Comparison of ENCODE assay signal across 8 mouse cellular contexts in the genomic region with DNA sequence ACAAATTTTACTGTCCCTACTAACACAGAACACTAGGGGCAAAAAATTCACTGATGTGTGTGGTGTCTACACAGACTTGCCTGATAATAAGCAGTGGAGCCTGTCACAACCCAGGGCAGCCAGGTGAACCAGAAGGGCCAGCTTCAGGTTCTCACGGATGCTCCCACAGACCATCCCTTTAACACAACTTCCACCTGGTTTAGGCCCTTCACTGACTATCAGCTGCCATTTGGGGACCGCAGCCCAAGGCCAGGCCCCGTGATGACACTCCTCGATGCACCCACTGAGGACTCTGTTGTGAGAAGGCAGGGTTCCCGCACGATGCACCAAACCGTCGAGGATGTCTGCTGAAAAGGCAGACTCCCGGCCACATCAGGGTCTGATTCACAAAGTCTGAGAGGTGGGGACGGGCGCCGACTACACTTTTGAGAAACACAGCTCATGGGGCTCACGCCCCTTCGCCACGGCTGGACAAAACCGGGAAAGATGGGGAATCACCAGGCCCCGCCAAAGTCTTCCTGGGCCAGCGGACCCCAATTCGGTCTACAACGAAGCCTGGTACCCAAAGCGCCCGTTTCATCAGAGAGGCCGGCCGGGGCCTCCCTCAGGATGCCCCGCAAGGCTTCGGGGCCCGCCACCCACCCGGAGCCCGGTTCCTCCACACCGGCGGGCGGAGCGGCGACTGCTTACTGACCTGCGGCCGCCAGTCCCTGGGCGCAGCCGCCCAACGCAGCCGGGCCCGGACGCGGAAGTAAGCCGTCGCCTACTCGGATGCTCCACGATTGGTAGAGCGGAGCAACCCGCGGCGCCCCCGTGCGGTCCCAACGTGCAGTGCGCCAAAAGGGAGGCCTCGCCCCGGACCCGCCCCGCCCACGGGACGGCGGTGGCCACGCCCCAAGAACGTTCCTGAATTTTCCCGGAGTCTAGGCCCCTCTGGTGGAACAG. TPM values are rescaled to one million over a fixed set of nuclear protein-coding genes. Genes with fewer than 3 reads are reported as not detected.
DNase-seq lines count a peak whose midpoint lies in the region; ATAC-seq and TF ChIP-seq lines count a peak whose summit lies in the region.

No protein-coding gene starts in this region.

- WGBS in hindbrain, postnatal 0 days = under 1% methylated on average over 65 of the region's 65 CpGs

- H3K27me3 ChIP-seq in hindbrain, postnatal 0 days (ENCODE audit: insufficient read depth, low read length) = no peaks in the 10 kb centered on the region

- H3K36me3 ChIP-seq in hindbrain, postnatal 0 days (ENCODE audit: insufficient read depth, low read length) = peaks cover 1% of the 10 kb centered on the region; the same call in 1 of the 2 replicates

- peak overlapping the region; percentile 86 for H3K4me2 ChIP-seq in hindbrain, postnatal 0 days (ENCODE audit: low read depth, low read length)

- peak overlapping the region; percentile 95 for H3K4me3 ChIP-seq in gastrocnemius, adult 2 months
- H3K4me3 ChIP-seq in hindbrain, postnatal 0 days (ENCODE audit: low read length) = peak overlapping the region; percentile 75
- H3K4me3 ChIP-seq in left cerebral cortex, adult 2 months = peak overlapping the region; percentile 70

- DNase-seq in WW6 (ENCODE audit: low read depth, low spot score) = peak; percentile 73
- peak; percentile 99 for DNase-seq in cerebellum, postnatal 4 days (ENCODE audit: low spot score in 2 of 2)
- peak; percentile 98 for DNase-seq in gastrocnemius, adult 2 months
- peak; percentile 96 for DNase-seq in hindbrain, postnatal 0 days (ENCODE audit: low spot score)
- peak; percentile 96 to 98 for DNase-seq in left cerebral cortex, adult 2 months (ENCODE audit: extremely low spot score in 1 of 2, low spot score in 2 of 2)
- DNase-seq in right cerebral cortex, adult 2 months (ENCODE audit: low spot score in 2 of 2) = peak; percentile 96 to 97
- DNase-seq in urinary bladder, postnatal 14 days (ENCODE audit: low spot score) = peak; percentile 98

- TF ChIP-seq CTCF in gastrocnemius, adult 2 months (IDR thresholded peaks at IDR 0.05) = peak; percentile 87
- TF ChIP-seq CTCF in hindbrain, postnatal 0 days (IDR thresholded peaks at IDR 0.05; ENCODE audit: low read depth) = peak; percentile 67
- TF ChIP-seq CTCF in left cerebral cortex, adult 2 months (IDR thresholded peaks at IDR 0.05) = peak; percentile 89

- peaks cover 5% of the 10 kb centered on the region; the same call in 1 of the 2 replicates for H3K4me1 ChIP-seq in hindbrain, postnatal 0 days (ENCODE audit: insufficient read depth, low read length)

- H3K27ac ChIP-seq in gastrocnemius, adult 2 months = peak overlapping the region; percentile 93
- H3K27ac ChIP-seq in hindbrain, postnatal 0 days = peak overlapping the region; percentile 88
- peak overlapping the region; percentile 85 for H3K27ac ChIP-seq in left cerebral cortex, adult 2 months

- ATAC-seq in hindbrain, postnatal 0 days = peak; percentile 98
- peak; percentile 99 for ATAC-seq in megakaryocyte, adult 5-6 weeks (ENCODE audit: poor library complexity, severe bottlenecking)

- no peaks in the 10 kb centered on the region for H3K9me3 ChIP-seq in hindbrain, postnatal 0 days (ENCODE audit: low read length)

- intact Hi-C loops in gastrocnemius, adult 2 months (cut with DNase I) = loop anchor here (5.0 kb wide), 1 partner anchor 542 kb away; no protein-coding TSS in a partner anchor
- intact Hi-C loops in left cerebral cortex, adult 2 months (cut with DNase I) = loop anchor here (1.0 to 10.0 kb wide), 5 partner anchors 26 to 542 kb away; partner anchors contain the start of genes Aox1 and Sgo2a

- peak overlapping the region; percentile 83 for H3K9ac ChIP-seq in hindbrain, postnatal 0 days (replicated peaks; ENCODE audit: low read length)

RNA-seq across cellular contexts. Expression of gene Sgo2a, which starts 26.2 kb away (rescaled TPM):
- total RNA-seq in gastrocnemius, adult 2 months (2021) = under 1 TPM; 0.13 to 0.56 TPM
- total RNA-seq in hindbrain, postnatal 0 days (2014; rRNA removed) = 3.5 TPM in 2 replicates
- 2.8 and 4.0 TPM in 2 replicates for polyA plus RNA-seq in hindbrain, postnatal 0 days (2015; fragmentation: Nextera tagmentation; extraction: Ambion mirVana)
- under 1 TPM; 0.35 to 0.54 TPM for total RNA-seq in left cerebral cortex, adult 2 months (2021)
- 40.0 and 40.6 TPM in 2 replicates for total RNA-seq in megakaryocyte, adult 5-6 weeks (2015)
- total RNA-seq in megakaryocyte, adult 5-6 weeks (2017) = 43.0 and 43.6 TPM in 2 replicates

RNA-seq across cellular contexts. Expression of gene Kctd18, which starts 49.2 kb away (rescaled TPM):
- total RNA-seq in gastrocnemius, adult 2 months (2021) = 1 to 10 TPM; 5.7 to 7.0 TPM
- 26.0 and 27.7 TPM in 2 replicates for total RNA-seq in hindbrain, postnatal 0 days (2014; rRNA removed)
- 25.9 and 27.2 TPM in 2 replicates for polyA plus RNA-seq in hindbrain, postnatal 0 days (2015; fragmentation: Nextera tagmentation; extraction: Ambion mirVana)
- total RNA-seq in left cerebral cortex, adult 2 months (2021) = 10 to 100 TPM; 16.3 to 17.8 TPM
- total RNA-seq in megakaryocyte, adult 5-6 weeks (2015) = 10.9 and 11.6 TPM in 2 replicates
- 17.4 and 18.7 TPM in 2 replicates for total RNA-seq in megakaryocyte, adult 5-6 weeks (2017)

Comparison
In these comparisons a context has a peak if more than half of its experiments do, and no peak if none do; other contexts are left out.
1. Peak in every context shown above with its lines: DNase-seq, ATAC-seq, H3K4me3 ChIP-seq and H3K27ac ChIP-seq.